8 mouse cellular contexts compared by ENCODE assay signal in genomic region chrX:143099044-143099754, GRCm38 (mm10). TPM values are rescaled to one million over a fixed set of nuclear protein-coding genes. Genes with fewer than 3 reads are reported as not detected.
A peak's percentile ranks its signal among the peaks of the same experiment; 100 is the strongest.
DNase-seq lines count a peak whose midpoint lies in the region; ATAC-seq lines count a peak whose summit lies in the region.

TSS of gene Rtl9 (plus strand) at chrX:143099594.

- no peak for DNase-seq in frontal cortex, postnatal 10 days (ENCODE audit: low spot score in 2 of 2)
- peak; percentile 38 for DNase-seq in testis, postnatal 10 days (ENCODE audit: low spot score)
- DNase-seq in testis, postnatal 14 days (ENCODE audit: low spot score): no peak
- DNase-seq in mesoderm, embryonic 11.5 days (ENCODE audit: low read depth, low spot score): peak; percentile 34
- no peak for DNase-seq in urinary bladder, postnatal 4 days (ENCODE audit: low spot score in 2 of 2)
- no peak for DNase-seq in Muller cell, postnatal 12 days (ENCODE audit: inconsistent ontology term)

- peak; percentile 73 for ATAC-seq in frontal cortex, adult (ENCODE audit: low TSS enrichment)
- ATAC-seq in granulocyte monocyte progenitor cell, adult 5-6 weeks (replicated peaks; ENCODE audit: poor library complexity, severe bottlenecking): peak; percentile 77

RNA-seq across cellular contexts. Expression of gene Rtl9, which starts in this region (rescaled TPM):
- total RNA-seq in granulocyte monocyte progenitor cell, adult 5-6 weeks (2014; fragmentation: Nextera tagmentation): not detected in 2 replicates
- total RNA-seq in granulocyte monocyte progenitor cell, adult 5-6 weeks (2017): not detected in 2 replicates

Comparison
In these comparisons a context has a peak if more than half of its experiments do, and no peak if none do; other contexts are left out.
1. DNase-seq: peak in testis, postnatal 10 days (single experiment) and mesoderm, embryonic 11.5 days (single experiment); none in frontal cortex, postnatal 10 days (0 of 2), testis, postnatal 14 days (single experiment), urinary bladder, postnatal 4 days (0 of 2) and Muller cell, postnatal 12 days (single experiment).
2. Peak in ATAC-seq in granulocyte monocyte progenitor cell, adult 5-6 weeks; RNA of the gene not detected or under 1 TPM.